Mouse (Mus musculus): Measurements from ENCODE around the gene Syt17. TPM values are rescaled to one million over a fixed set of nuclear protein-coding genes. Genes with fewer than 3 reads are reported as not detected.

Gene Syt17
- total and polyA plus RNA-seq, 3 experiments = not detected

- TF ChIP-seq E2F4 (IDR thresholded peaks at IDR 0.05; ENCODE audit: insufficient replicate concordance, low read depth, low read length) (no peak), USF1 (IDR thresholded peaks at IDR 0.05; ENCODE audit: low read depth, low read length) (no peak), CHD2 (IDR thresholded peaks at IDR 0.05; ENCODE audit: low read length) (no peak), NRF1 (IDR thresholded peaks at IDR 0.05; ENCODE audit: low read depth, low read length) (no peak), POLR2AphosphoS2 (IDR thresholded peaks at IDR 0.05; ENCODE audit: low read depth, low read length) (no peak), KAT2A (IDR thresholded peaks at IDR 0.05; ENCODE audit: insufficient replicate concordance, low read length) (no peak), MYC (IDR thresholded peaks at IDR 0.05; ENCODE audit: low read depth, low read length) (no peak), ZC3H11A (IDR thresholded peaks at IDR 0.05; ENCODE audit: low read depth, low read length) (no peak), UBTF (IDR thresholded peaks at IDR 0.05; ENCODE audit: low read depth, low read length) (no peak), ZNF384 (IDR thresholded peaks at IDR 0.05; ENCODE audit: low read depth, low read length) (no peak), IRF4 (IDR thresholded peaks at IDR 0.05; ENCODE audit: low read depth, low read length) (no peak), ZMIZ1 (IDR thresholded peaks at IDR 0.05; ENCODE audit: low read depth, low read length) (no peak), JUND (conservative IDR thresholded peaks at IDR 0.05; ENCODE audit: low read depth, low read length) (no peak), USF2 (conservative IDR thresholded peaks at IDR 0.05; ENCODE audit: low read depth, low read length) (no peak), RAD21 (IDR thresholded peaks at IDR 0.05; ENCODE audit: low read depth, low read length) (no peak), TBP (conservative IDR thresholded peaks at IDR 0.05; ENCODE audit: low read depth, low read length) (no peak)
- in situ Hi-C loops (cut with MboI; ENCODE audit: low pct_ligation_motif_present, low pct_unique_long_range_greater_than_20kb, low sequenced_read_pairs) = no loop called here
These were observed 42.8 kb downstream of the Syt17 start for GRCm38 (mm10) chr7:118405251-118405650.

GRCm38 (mm10) chr7:118402576-118403022 is 45.4 kb downstream of the Syt17 start:
- in situ Hi-C loops (cut with MboI; ENCODE audit: low pct_ligation_motif_present, low pct_unique_long_range_greater_than_20kb, low sequenced_read_pairs) = no loop called here

More at GRCm38 (mm10) chr7:118405251-118405650, 42.8 kb downstream of the Syt17 start:
- dilution Hi-C loops (cut with MboI; ENCODE audit: extremely low pct_ligation_motif_present, extremely low pct_unique_long_range_greater_than_20kb, low sequenced_read_pairs) = no loop called here
- Histone ChIP-seq H3K4me1 (ENCODE audit: control insufficient read depth in 1 of 2, insufficient read depth in 2 of 2) (peaks cover 0 to 12% of the 10 kb centered on the region in 2 experiments; a peak in 1 of 4 replicates), H3K27ac (ENCODE audit: insufficient read depth, low read depth) (no peak overlapping the region), H3K9me3 (replicated peaks; ENCODE audit: low read length) (no peaks in the 10 kb centered on the region), H3K4me3 (replicated peaks in 1 of 3; ENCODE audit: low read depth in 2 of 3, low read length in 2 of 3, poor library complexity in 1 of 3) (no peak overlapping the region), H3K9ac (ENCODE audit: insufficient read depth, low read depth) (no peak overlapping the region), H3K4me2 (ENCODE audit: insufficient read depth, low read depth, poor library complexity, severe bottlenecking) (no peak overlapping the region), H3K27me3 (replicated peaks) (no peaks in the 10 kb centered on the region), H3K36me3 (replicated peaks in 1 of 2; ENCODE audit: control insufficient read depth in 1 of 2, insufficient read depth in 1 of 2, low read length in 1 of 2) (no peaks in the 10 kb centered on the region), H3K79me2 (replicated peaks; ENCODE audit: control insufficient read depth, extremely low read depth, insufficient read depth, poor library complexity, severe bottlenecking) (no peaks in the 10 kb centered on the region)
- no peak for DNase-seq (ENCODE audit: extremely low read depth)

More at GRCm38 (mm10) chr7:118402576-118403022, 45.4 kb downstream of the Syt17 start:
- Histone ChIP-seq H3K9ac (ENCODE audit: insufficient read depth, low read depth) (no peak overlapping the region), H3K4me2 (ENCODE audit: insufficient read depth, low read depth, poor library complexity, severe bottlenecking) (no peak overlapping the region), H3K36me3 (replicated peaks in 1 of 2; ENCODE audit: control insufficient read depth in 1 of 2, insufficient read depth in 1 of 2, low read length in 1 of 2) (no peaks in the 10 kb centered on the region), H3K4me3 (replicated peaks in 1 of 3; ENCODE audit: low read depth in 2 of 3, low read length in 2 of 3, poor library complexity in 1 of 3) (no peak overlapping the region), H3K27me3 (replicated peaks) (no peaks in the 10 kb centered on the region), H3K9me3 (replicated peaks; ENCODE audit: low read length) (no peaks in the 10 kb centered on the region), H3K4me1 (ENCODE audit: control insufficient read depth in 1 of 2, insufficient read depth in 2 of 2) (peaks cover 0 to 12% of the 10 kb centered on the region in 2 experiments; a peak in 1 of 4 replicates), H3K27ac (ENCODE audit: insufficient read depth, low read depth) (no peak overlapping the region), H3K79me2 (replicated peaks; ENCODE audit: control insufficient read depth, extremely low read depth, insufficient read depth, poor library complexity, severe bottlenecking) (no peaks in the 10 kb centered on the region)
- dilution Hi-C loops (cut with MboI; ENCODE audit: extremely low pct_ligation_motif_present, extremely low pct_unique_long_range_greater_than_20kb, low sequenced_read_pairs) = no loop called here
- no peak for DNase-seq (ENCODE audit: extremely low read depth)
- no peak for TF ChIP-seq HCFC1 (IDR thresholded peaks at IDR 0.05; ENCODE audit: low read depth, low read length)
- no peak for TF ChIP-seq SIN3A (IDR thresholded peaks at IDR 0.05; ENCODE audit: low read length)
- TF ChIP-seq CTCF (conservative IDR thresholded peaks at IDR 0.05 in 1 of 2, IDR thresholded peaks at IDR 0.05 in 1 of 2; ENCODE audit: low read depth in 2 of 2, low read length in 2 of 2) = no peak
